Mouse (Mus musculus): Measurements from ENCODE around the gene Zfp408. TPM values are rescaled to one million over a fixed set of nuclear protein-coding genes. Genes with fewer than 3 reads are reported as not detected.

The Zfp408 gene
- total and polyA plus RNA-seq, 2 experiments from 2014 or later = 4.0 to 11.1 TPM

DNA sequence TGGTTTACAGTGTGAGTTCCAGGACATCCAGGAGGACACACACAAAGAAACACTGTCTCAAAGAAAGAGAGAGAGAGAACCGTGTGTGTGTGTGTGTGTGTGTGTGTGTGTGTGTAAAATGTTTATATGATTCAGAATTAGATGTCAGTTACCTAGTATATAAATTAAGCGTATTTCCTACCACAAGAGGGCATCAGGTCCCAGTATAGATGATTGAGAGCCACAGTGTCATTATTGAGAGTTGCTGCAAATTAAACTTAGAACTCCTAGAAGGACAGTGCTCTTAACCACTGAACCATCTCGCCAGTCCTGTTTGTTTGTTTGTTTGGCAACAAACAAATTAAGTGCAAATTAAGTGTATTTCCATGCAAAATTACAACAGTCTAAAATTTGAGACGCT lies 47.2 kb downstream of the Zfp408 start:
- peak; percentile 21; the same call in 1 of the 2 replicates for TF ChIP-seq CTCF (IDR thresholded peaks at IDR 0.05; ENCODE audit: low read depth)
- TF ChIP-seq EP300 (IDR thresholded peaks at IDR 0.05; ENCODE audit: low read depth) = no peak

DNA sequence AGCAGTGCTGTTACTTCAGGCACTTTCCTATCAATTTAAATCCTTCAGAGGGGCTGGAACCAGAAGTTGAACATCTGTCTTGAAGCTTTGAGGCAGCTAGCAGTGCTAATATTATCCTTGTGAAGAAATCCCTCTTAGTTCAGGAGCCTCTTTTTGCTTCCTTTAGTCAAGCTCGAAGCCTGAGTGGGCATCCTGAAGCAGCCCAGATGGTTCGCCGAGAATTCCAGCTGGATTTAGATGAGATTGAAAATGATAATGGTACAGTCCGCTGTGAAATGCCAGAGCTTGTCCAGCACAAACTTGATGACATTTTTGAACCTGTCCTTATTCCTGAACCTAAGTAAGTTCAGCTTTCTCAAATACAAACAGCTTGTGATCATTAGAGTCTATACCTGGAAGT lies 49.1 kb downstream of the Zfp408 start:
- H3K27ac ChIP-seq (ENCODE audit: low read depth) = no peak overlapping the region
- TF ChIP-seq CTCF (IDR thresholded peaks at IDR 0.05; ENCODE audit: low read depth) = no peak
- TF ChIP-seq EP300 (IDR thresholded peaks at IDR 0.05; ENCODE audit: low read depth) = no peak
- H3K27me3 ChIP-seq (ENCODE audit: control insufficient read depth, insufficient read depth, low read length) = no peaks in the 10 kb centered on the region
- H3K36me3 ChIP-seq (replicated peaks; ENCODE audit: control insufficient read depth, insufficient read depth, low read length) = peaks cover 84% of the 10 kb centered on the region
- H3K4me1 ChIP-seq (ENCODE audit: control insufficient read depth, insufficient read depth) = no peaks in the 10 kb centered on the region
- no peak overlapping the region for H3K4me3 ChIP-seq (ENCODE audit: low read depth, low read length)
- DNase-seq (ENCODE audit: low spot score) (no peak), ATAC-seq (ENCODE audit: insufficient read depth, low read depth) (no peak)
- no peak overlapping the region for H3K4me2 ChIP-seq (ENCODE audit: low read depth, low read length)
- H3K9me3 ChIP-seq (replicated peaks; ENCODE audit: control insufficient read depth, low read length) = no peaks in the 10 kb centered on the region
- 92% methylated on average over 4 of the region's 4 CpGs for whole genome bisulfite sequencing
- no peak overlapping the region for H3K9ac ChIP-seq (replicated peaks; ENCODE audit: low read depth, low read length)

More for the DNA sequence above, 47.2 kb downstream of the Zfp408 start:
- DNase-seq (ENCODE audit: low spot score) = no peak
- H3K9me3 ChIP-seq (replicated peaks; ENCODE audit: control insufficient read depth, low read length) = no peaks in the 10 kb centered on the region
- H3K27me3 ChIP-seq (ENCODE audit: control insufficient read depth, insufficient read depth, low read length) = no peaks in the 10 kb centered on the region
- H3K9ac ChIP-seq (replicated peaks; ENCODE audit: low read depth, low read length) = no peak overlapping the region
- no peak for ATAC-seq (ENCODE audit: insufficient read depth, low read depth)
- H3K27ac ChIP-seq (ENCODE audit: low read depth) = no peak overlapping the region
- no peak overlapping the region for H3K4me3 ChIP-seq (ENCODE audit: low read depth, low read length)
- no peak overlapping the region for H3K4me2 ChIP-seq (ENCODE audit: low read depth, low read length)
- no peaks in the 10 kb centered on the region for H3K4me1 ChIP-seq (ENCODE audit: control insufficient read depth, insufficient read depth)
- H3K36me3 ChIP-seq (replicated peaks; ENCODE audit: control insufficient read depth, insufficient read depth, low read length) = peaks cover 81% of the 10 kb centered on the region
- WGBS = 89% methylated on average over 4 of the region's 4 CpGs

Other genes starting within 250 kb of the Zfp408 start
- gene 1110051M20Rik, start 205.1 kb downstream of the Zfp408 start, total RNA-seq (2014; rRNA removed; ENCODE audit: low replicate concordance) = 24.5 and 32.0 TPM in 2 replicates
- gene 1110051M20Rik, start 205.1 kb downstream of the Zfp408 start, polyA plus RNA-seq (2015; fragmentation: Nextera tagmentation; extraction: Ambion mirVana) = 24.6 and 27.8 TPM in 2 replicates
- gene Lrp4, start 192.3 kb downstream of the Zfp408 start, total RNA-seq (2014; rRNA removed; ENCODE audit: low replicate concordance) = 12.2 and 22.3 TPM in 2 replicates
- gene Lrp4, start 192.3 kb downstream of the Zfp408 start, polyA plus RNA-seq (2015; fragmentation: Nextera tagmentation; extraction: Ambion mirVana) = 2.7 and 2.8 TPM in 2 replicates
- 39.7 and 58.5 TPM in 2 replicates for gene Ckap5, start 123.0 kb downstream of the Zfp408 start, total RNA-seq (2014; rRNA removed; ENCODE audit: low replicate concordance)
- 36.8 and 41.2 TPM in 2 replicates for gene Ckap5, start 123.0 kb downstream of the Zfp408 start, polyA plus RNA-seq (2015; fragmentation: Nextera tagmentation; extraction: Ambion mirVana)
- gene F2, start 13.4 kb downstream of the Zfp408 start, total RNA-seq (2014; rRNA removed; ENCODE audit: low replicate concordance) = 0.08 and 1.1 TPM in 2 replicates
- gene F2, start 13.4 kb downstream of the Zfp408 start, polyA plus RNA-seq (2015; fragmentation: Nextera tagmentation; extraction: Ambion mirVana) = 0.12 TPM in 1 of 2 replicates, not detected in the other
- gene Arhgap1, start 69 bp upstream of the Zfp408 start, total RNA-seq (2014; rRNA removed; ENCODE audit: low replicate concordance) = 85.7 and 109 TPM in 2 replicates
- gene Arhgap1, start 69 bp upstream of the Zfp408 start, polyA plus RNA-seq (2015; fragmentation: Nextera tagmentation; extraction: Ambion mirVana) = 73.9 and 76.5 TPM in 2 replicates
- 18.2 and 30.6 TPM in 2 replicates for gene Atg13, start 60.8 kb upstream of the Zfp408 start, total RNA-seq (2014; rRNA removed; ENCODE audit: low replicate concordance)
- 19.8 and 21.2 TPM in 2 replicates for gene Atg13, start 60.8 kb upstream of the Zfp408 start, polyA plus RNA-seq (2015; fragmentation: Nextera tagmentation; extraction: Ambion mirVana)
- 6.3 and 27.6 TPM in 2 replicates for gene Harbi1, start 61.1 kb upstream of the Zfp408 start, total RNA-seq (2014; rRNA removed; ENCODE audit: low replicate concordance)
- 10.0 and 11.1 TPM in 2 replicates for gene Harbi1, start 61.1 kb upstream of the Zfp408 start, polyA plus RNA-seq (2015; fragmentation: Nextera tagmentation; extraction: Ambion mirVana)
- gene Ambra1, start 80.3 kb upstream of the Zfp408 start, total RNA-seq (2014; rRNA removed; ENCODE audit: low replicate concordance) = 14.8 and 23.0 TPM in 2 replicates
- gene Ambra1, start 80.3 kb upstream of the Zfp408 start, polyA plus RNA-seq (2015; fragmentation: Nextera tagmentation; extraction: Ambion mirVana) = 5.5 and 6.0 TPM in 2 replicates

Data from heart, postnatal 0 days (tissue).